Mouse (Mus musculus): ENCODE results near the gene BC049730.

DNA sequence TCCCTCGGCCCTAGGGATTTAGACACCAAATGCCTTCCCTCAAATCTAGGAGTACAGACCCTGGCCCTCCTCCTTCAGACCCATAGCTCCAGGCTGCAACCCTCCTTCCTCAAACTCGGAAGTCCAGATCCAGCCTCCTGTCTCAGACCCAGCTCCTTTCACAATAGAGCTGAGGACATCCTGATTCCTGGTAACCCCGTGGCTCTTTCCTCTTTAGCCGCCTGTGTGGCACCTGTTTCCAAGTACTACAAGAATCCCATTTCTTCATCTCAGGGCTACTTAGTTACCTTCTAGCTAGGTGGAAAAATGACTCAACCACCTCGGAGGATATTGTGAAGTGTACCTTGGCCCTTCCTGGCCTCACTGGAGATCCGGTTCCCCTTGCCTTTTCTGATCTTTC is 52.1 kb downstream of the BC049730 start:
- TF ChIP-seq CTCF (IDR thresholded peaks at IDR 0.05; ENCODE audit: insufficient read depth, low read depth, low read length), result no peak
- no peak for TF ChIP-seq POLR2A (IDR thresholded peaks at IDR 0.05; ENCODE audit: insufficient read depth, low read depth, low read length)

All from olfactory bulb, adult 2 months (tissue).